Mouse (Mus musculus): Measurements from ENCODE around the gene Tprg. TPM values are rescaled to one million over a fixed set of nuclear protein-coding genes. Genes with fewer than 3 reads are reported as not detected.

Tprg gene
- polyA plus RNA-seq, 1 experiment from 2014 or later: 0.22 TPM

- no peaks in the 10 kb centered on the region for H3K9me3 ChIP-seq (ENCODE audit: control insufficient read depth, low read length)
- no peak for ATAC-seq (replicated peaks; ENCODE audit: low FRiP score, low TSS enrichment, low read depth)
Observed at GRCm38 (mm10) chr16:25425376-25425775, 138.8 kb downstream of the Tprg start.

DNA sequence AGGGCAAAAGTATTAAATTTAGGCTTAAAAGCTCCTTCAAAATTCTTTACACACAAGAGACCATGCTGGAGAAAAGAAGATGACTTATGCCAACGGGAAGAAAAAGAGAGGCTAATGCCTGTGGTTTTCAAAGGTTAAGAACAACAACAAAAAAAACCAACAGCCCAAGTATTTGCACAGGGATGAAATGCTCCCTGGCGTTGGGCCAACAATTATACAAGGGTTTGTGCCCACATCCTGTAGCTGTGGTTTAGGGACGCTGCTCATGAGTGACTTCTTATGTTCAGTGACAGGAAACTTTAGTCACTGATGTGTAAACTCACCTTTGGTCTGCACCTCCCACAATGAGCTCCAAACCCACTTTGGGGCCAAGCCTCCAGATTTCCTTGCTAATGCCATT, 139.6 kb downstream of the Tprg start:
- no peaks in the 10 kb centered on the region for H3K4me1 ChIP-seq (replicated peaks; ENCODE audit: control insufficient read depth, insufficient read depth, low read length)
- no peak overlapping the region for H3K9ac ChIP-seq (ENCODE audit: low read length)
- no peaks in the 10 kb centered on the region for H3K27me3 ChIP-seq (replicated peaks; ENCODE audit: control insufficient read depth, insufficient read depth, low read length)
- 44% methylated on average over 3 of the region's 3 CpGs for WGBS
- H3K27ac ChIP-seq (ENCODE audit: low read depth): no peak overlapping the region
- DNase-seq (ENCODE audit: low spot score) (no peak), ATAC-seq (replicated peaks; ENCODE audit: low FRiP score, low TSS enrichment, low read depth) (no peak)
- no peaks in the 10 kb centered on the region for H3K36me3 ChIP-seq (ENCODE audit: control insufficient read depth, insufficient read depth, low read length)
- H3K4me2 ChIP-seq (ENCODE audit: low read length): no peak overlapping the region
- H3K9me3 ChIP-seq (ENCODE audit: control insufficient read depth, low read length): no peaks in the 10 kb centered on the region
- H3K4me3 ChIP-seq (ENCODE audit: low read depth, low read length): no peak overlapping the region

More at GRCm38 (mm10) chr16:25425376-25425775, 138.8 kb downstream of the Tprg start:
- WGBS: 81% methylated on average over 1 of the region's 1 CpGs
- Histone ChIP-seq H3K9ac (ENCODE audit: low read length) (no peak overlapping the region), H3K27ac (ENCODE audit: low read depth) (no peak overlapping the region), H3K27me3 (replicated peaks; ENCODE audit: control insufficient read depth, insufficient read depth, low read length) (no peaks in the 10 kb centered on the region), H3K4me3 (ENCODE audit: low read depth, low read length) (no peak overlapping the region), H3K36me3 (ENCODE audit: control insufficient read depth, insufficient read depth, low read length) (no peaks in the 10 kb centered on the region), H3K4me1 (replicated peaks; ENCODE audit: control insufficient read depth, insufficient read depth, low read length) (no peaks in the 10 kb centered on the region), H3K4me2 (ENCODE audit: low read length) (no peak overlapping the region)
- DNase-seq (ENCODE audit: low spot score): no peak

DNA sequence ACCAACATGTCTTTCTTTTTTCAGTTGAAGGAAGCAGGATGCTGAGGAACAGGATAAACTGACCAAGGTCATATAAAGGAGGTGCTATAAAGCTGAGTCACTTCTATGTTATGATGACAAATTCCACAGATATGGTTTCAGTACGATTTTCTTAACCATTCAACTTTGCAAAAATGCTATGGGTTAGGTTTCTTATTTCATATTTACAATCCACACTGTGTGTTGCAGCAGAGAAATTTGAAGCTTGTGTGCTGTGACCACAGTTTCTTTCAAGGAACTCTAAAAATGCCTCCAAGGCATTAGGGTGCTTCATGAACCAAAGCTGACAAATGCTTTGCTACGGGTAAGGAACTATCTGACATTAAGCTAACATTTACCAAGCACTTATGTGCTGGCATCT, 153.4 kb downstream of the Tprg start:
- Histone ChIP-seq H3K9ac (ENCODE audit: low read length) (no peak overlapping the region), H3K4me2 (ENCODE audit: low read length) (no peak overlapping the region), H3K9me3 (ENCODE audit: control insufficient read depth, low read length) (no peaks in the 10 kb centered on the region), H3K27me3 (replicated peaks; ENCODE audit: control insufficient read depth, insufficient read depth, low read length) (no peaks in the 10 kb centered on the region), H3K36me3 (ENCODE audit: control insufficient read depth, insufficient read depth, low read length) (no peaks in the 10 kb centered on the region), H3K4me1 (replicated peaks; ENCODE audit: control insufficient read depth, insufficient read depth, low read length) (no peaks in the 10 kb centered on the region), H3K4me3 (ENCODE audit: low read depth, low read length) (no peak overlapping the region), H3K27ac (ENCODE audit: low read depth) (no peak overlapping the region)
- DNase-seq (ENCODE audit: low spot score) (no peak), ATAC-seq (replicated peaks; ENCODE audit: low FRiP score, low TSS enrichment, low read depth) (no peak)
- WGBS: 65% methylated on average over 2 of the region's 2 CpGs

DNA sequence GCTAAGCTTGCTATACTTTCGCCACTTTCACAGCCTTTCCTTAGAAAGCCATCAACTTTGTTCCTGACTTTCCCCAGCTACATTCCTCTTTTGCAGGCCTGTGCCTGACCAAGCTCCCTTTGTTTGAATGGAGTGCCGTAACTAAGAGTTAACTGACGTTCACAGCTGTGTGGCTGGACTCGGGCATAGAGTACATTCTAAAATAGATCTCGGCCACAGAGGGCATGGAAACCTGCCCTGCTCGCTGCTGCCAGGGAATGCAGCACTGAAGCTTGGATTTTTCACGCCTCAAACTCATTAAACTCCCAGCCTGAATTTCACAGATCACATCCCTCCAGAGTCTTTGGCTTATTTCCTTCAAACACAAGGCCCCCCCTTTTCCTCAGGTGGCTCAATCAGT, 159.0 kb downstream of the Tprg start:
- no peaks in the 10 kb centered on the region for H3K9me3 ChIP-seq (ENCODE audit: control insufficient read depth, low read length)
- H3K27me3 ChIP-seq (replicated peaks; ENCODE audit: control insufficient read depth, insufficient read depth, low read length): no peaks in the 10 kb centered on the region
- H3K4me2 ChIP-seq (ENCODE audit: low read length): no peak overlapping the region
- no peak overlapping the region for H3K9ac ChIP-seq (ENCODE audit: low read length)
- 66% methylated on average over 7 of the region's 7 CpGs for WGBS
- ATAC-seq (replicated peaks; ENCODE audit: low FRiP score, low TSS enrichment, low read depth) (no peak), DNase-seq (ENCODE audit: low spot score) (no peak)
- no peak overlapping the region for H3K27ac ChIP-seq (ENCODE audit: low read depth)
- H3K4me3 ChIP-seq (ENCODE audit: low read depth, low read length): no peak overlapping the region
- no peaks in the 10 kb centered on the region for H3K4me1 ChIP-seq (replicated peaks; ENCODE audit: control insufficient read depth, insufficient read depth, low read length)
- H3K36me3 ChIP-seq (ENCODE audit: control insufficient read depth, insufficient read depth, low read length): no peaks in the 10 kb centered on the region

GRCm38 (mm10) chr16:25451511-25451910, 164.9 kb downstream of the Tprg start:
- no peaks in the 10 kb centered on the region for H3K36me3 ChIP-seq (ENCODE audit: control insufficient read depth, insufficient read depth, low read length)

GRCm38 (mm10) chr16:25464732-25465131, 178.1 kb downstream of the Tprg start:
- Histone ChIP-seq H3K9ac (ENCODE audit: low read length) (no peak overlapping the region), H3K36me3 (ENCODE audit: control insufficient read depth, insufficient read depth, low read length) (no peaks in the 10 kb centered on the region), H3K4me2 (ENCODE audit: low read length) (no peak overlapping the region), H3K27me3 (replicated peaks; ENCODE audit: control insufficient read depth, insufficient read depth, low read length) (no peaks in the 10 kb centered on the region), H3K27ac (ENCODE audit: low read depth) (no peak overlapping the region), H3K9me3 (ENCODE audit: control insufficient read depth, low read length) (no peaks in the 10 kb centered on the region), H3K4me3 (ENCODE audit: low read depth, low read length) (no peak overlapping the region), H3K4me1 (replicated peaks; ENCODE audit: control insufficient read depth, insufficient read depth, low read length) (no peaks in the 10 kb centered on the region)
- no peak for ATAC-seq (replicated peaks; ENCODE audit: low FRiP score, low TSS enrichment, low read depth)
- no peak for DNase-seq (ENCODE audit: low spot score)
- WGBS: 81% methylated on average over 4 of the region's 4 CpGs

More at GRCm38 (mm10) chr16:25451511-25451910, 164.9 kb downstream of the Tprg start:
- WGBS: 79% methylated on average over 3 of the region's 3 CpGs
- Histone ChIP-seq H3K27me3 (replicated peaks; ENCODE audit: control insufficient read depth, insufficient read depth, low read length) (no peaks in the 10 kb centered on the region), H3K27ac (ENCODE audit: low read depth) (no peak overlapping the region), H3K4me1 (replicated peaks; ENCODE audit: control insufficient read depth, insufficient read depth, low read length) (no peaks in the 10 kb centered on the region), H3K9me3 (ENCODE audit: control insufficient read depth, low read length) (no peaks in the 10 kb centered on the region), H3K9ac (ENCODE audit: low read length) (no peak overlapping the region), H3K4me2 (ENCODE audit: low read length) (no peak overlapping the region), H3K4me3 (ENCODE audit: low read depth, low read length) (no peak overlapping the region)
- no peak for DNase-seq (ENCODE audit: low spot score)
- ATAC-seq (replicated peaks; ENCODE audit: low FRiP score, low TSS enrichment, low read depth): no peak

DNA sequence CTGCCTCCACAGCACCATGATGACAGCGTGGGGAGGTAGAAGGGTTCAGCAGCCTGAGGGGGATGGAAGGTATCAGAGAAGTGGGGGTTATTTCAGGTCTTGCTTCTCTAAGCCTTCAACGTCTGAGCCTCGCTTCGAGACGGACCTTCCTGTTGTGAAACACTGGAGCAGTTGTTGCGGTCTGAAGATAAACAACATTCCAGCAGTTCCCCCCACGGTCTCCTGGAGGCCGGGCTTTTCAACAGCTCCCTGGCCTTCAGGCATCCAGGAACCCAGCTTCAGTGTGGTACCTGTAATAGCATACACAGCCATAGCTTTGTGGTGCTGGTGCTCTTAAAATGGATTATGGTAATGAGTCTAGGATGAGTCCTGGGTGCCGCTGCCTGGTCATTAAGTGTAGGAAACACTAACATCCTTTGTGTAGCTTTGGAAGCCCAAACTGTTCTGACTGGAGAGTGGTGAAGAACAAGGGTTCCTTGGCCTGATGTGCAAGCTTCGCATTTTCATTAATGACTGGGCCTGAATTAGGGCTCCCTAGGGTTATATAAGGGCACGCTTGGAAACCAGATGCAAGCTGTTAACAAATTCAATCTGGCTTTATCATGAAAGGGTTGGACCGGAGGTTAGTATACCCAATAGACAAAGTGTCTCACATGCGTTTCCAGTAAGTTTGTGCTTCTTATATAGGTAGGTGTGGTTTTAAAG, 179.0 kb downstream of the Tprg start:
- H3K4me1 ChIP-seq (replicated peaks; ENCODE audit: control insufficient read depth, insufficient read depth, low read length): no peaks in the 10 kb centered on the region
- H3K9me3 ChIP-seq (ENCODE audit: control insufficient read depth, low read length): no peaks in the 10 kb centered on the region
- no peaks in the 10 kb centered on the region for H3K36me3 ChIP-seq (ENCODE audit: control insufficient read depth, insufficient read depth, low read length)
- H3K27me3 ChIP-seq (replicated peaks; ENCODE audit: control insufficient read depth, insufficient read depth, low read length): no peaks in the 10 kb centered on the region
- no peak overlapping the region for H3K4me2 ChIP-seq (ENCODE audit: low read length)
- H3K27ac ChIP-seq (ENCODE audit: low read depth): no peak overlapping the region
- DNase-seq (ENCODE audit: low spot score) (no peak), ATAC-seq (replicated peaks; ENCODE audit: low FRiP score, low TSS enrichment, low read depth) (no peak)
- H3K4me3 ChIP-seq (ENCODE audit: low read depth, low read length): no peak overlapping the region
- 38% methylated on average over 13 of the region's 13 CpGs for WGBS
- H3K9ac ChIP-seq (ENCODE audit: low read length): no peak overlapping the region

DNA sequence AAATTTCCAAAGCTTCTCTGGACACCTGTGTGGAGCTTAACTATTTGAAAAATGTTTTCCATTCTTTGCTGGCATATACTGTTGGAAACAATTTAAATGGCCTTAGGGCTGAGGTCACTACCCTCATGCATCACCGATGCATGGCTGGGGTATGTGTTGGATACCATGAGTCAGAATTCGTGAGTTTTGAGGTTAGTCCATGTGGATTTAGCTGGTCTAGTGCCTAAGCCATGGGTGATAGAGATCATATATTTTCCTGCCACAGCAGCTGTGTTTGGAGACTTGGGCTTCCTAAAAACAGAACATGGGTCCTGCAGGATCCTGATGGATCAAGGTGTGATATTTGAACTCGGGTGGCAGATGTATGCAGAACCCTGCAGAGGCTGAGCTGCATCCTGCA, 181.4 kb downstream of the Tprg start:
- WGBS: 79% methylated on average over 3 of the region's 3 CpGs
- H3K27me3 ChIP-seq (replicated peaks; ENCODE audit: control insufficient read depth, insufficient read depth, low read length): no peaks in the 10 kb centered on the region
- ATAC-seq (replicated peaks; ENCODE audit: low FRiP score, low TSS enrichment, low read depth) (no peak), DNase-seq (ENCODE audit: low spot score) (no peak)
- no peak overlapping the region for H3K4me3 ChIP-seq (ENCODE audit: low read depth, low read length)
- H3K9me3 ChIP-seq (ENCODE audit: control insufficient read depth, low read length): no peaks in the 10 kb centered on the region
- no peak overlapping the region for H3K4me2 ChIP-seq (ENCODE audit: low read length)
- no peak overlapping the region for H3K27ac ChIP-seq (ENCODE audit: low read depth)
- no peaks in the 10 kb centered on the region for H3K4me1 ChIP-seq (replicated peaks; ENCODE audit: control insufficient read depth, insufficient read depth, low read length)
- H3K36me3 ChIP-seq (ENCODE audit: control insufficient read depth, insufficient read depth, low read length): no peaks in the 10 kb centered on the region
- no peak overlapping the region for H3K9ac ChIP-seq (ENCODE audit: low read length)

- H3K36me3 ChIP-seq (ENCODE audit: control insufficient read depth, insufficient read depth, low read length): no peaks in the 10 kb centered on the region
- DNase-seq (ENCODE audit: low spot score): no peak
- no peaks in the 10 kb centered on the region for H3K9me3 ChIP-seq (ENCODE audit: control insufficient read depth, low read length)
- H3K27me3 ChIP-seq (replicated peaks; ENCODE audit: control insufficient read depth, insufficient read depth, low read length): no peaks in the 10 kb centered on the region
- 33% methylated on average over 5 of the region's 5 CpGs for WGBS
- no peak overlapping the region for H3K4me3 ChIP-seq (ENCODE audit: low read depth, low read length)
- H3K27ac ChIP-seq (ENCODE audit: low read depth): no peak overlapping the region
- no peaks in the 10 kb centered on the region for H3K4me1 ChIP-seq (replicated peaks; ENCODE audit: control insufficient read depth, insufficient read depth, low read length)
- no peak for ATAC-seq (replicated peaks; ENCODE audit: low FRiP score, low TSS enrichment, low read depth)
- no peak overlapping the region for H3K4me2 ChIP-seq (ENCODE audit: low read length)
- no peak overlapping the region for H3K9ac ChIP-seq (ENCODE audit: low read length)
Observed at GRCm38 (mm10) chr16:25468662-25469061, 182.0 kb downstream of the Tprg start.

All from intestine, embryonic 14.5 days (tissue).